Mouse (Mus musculus) brain, embryonic 14.5 days (tissue): ENCODE measurements around the gene Tnrc6c.

Experiments used
- CTCF ChIP-seq: fragments of 200-500 bp; IDR thresholded peaks from 2 replicates; pipeline ENCODE4 v1.5.1; 2012; ENCODE audit warnings: inconsistent platforms, mild to moderate bottlenecking, moderate library complexity, borderline replicate concordance; ENCODE audit not compliant: insufficient read depth, insufficient read length; ENCODE audit errors: extremely low read depth
- POLR2A ChIP-seq: fragments of 200-500 bp; IDR thresholded peaks from 2 replicates; pipeline ENCODE4 v1.6.1; 2012; ENCODE audit warnings: mild to moderate bottlenecking, inconsistent platforms, borderline replicate concordance; ENCODE audit not compliant: poor library complexity, insufficient read depth, insufficient read length, severe bottlenecking; ENCODE audit errors: extremely low read depth

- TF ChIP-seq CTCF (no peak), POLR2A (no peak)
Measured at GRCm38 (mm10) chr11:117751544-117751943, 97.5 kb downstream of the Tnrc6c start.
